Mouse (Mus musculus) C2C12 (cell line): ENCODE results near the gene Kctd21. TPM values are rescaled to one million over a fixed set of nuclear protein-coding genes. Genes with fewer than 3 reads are reported as not detected.

Experiments
- H3K27me3 ChIP-seq: one replicate; pipeline ENCODE4 v1.6.1; 2011; ENCODE audit not compliant: control insufficient read depth, insufficient read depth, insufficient read length
- H3K36me3 ChIP-seq: one replicate; pipeline ENCODE4 v1.6.1; 2011; ENCODE audit not compliant: control insufficient read depth, insufficient read depth
- H3K4me3 ChIP-seq: one replicate; pipeline ENCODE4 v1.5.1; 2011; ENCODE audit warnings: mild to moderate bottlenecking, control low read depth; ENCODE audit not compliant: poor library complexity, insufficient read depth, severe bottlenecking
- H3K79me2 ChIP-seq: one replicate; pipeline ENCODE4 v1.6.1; 2011; ENCODE audit not compliant: control insufficient read depth, insufficient read depth
- H3K79me3 ChIP-seq: one replicate; pipeline ENCODE4 v1.6.1; 2011; ENCODE audit warnings: low read depth, control low read depth
- H3ac ChIP-seq: one replicate; pipeline ENCODE3; 2011; ENCODE audit warnings: low read depth; ENCODE audit not compliant: control insufficient read depth, insufficient read length
- CEBPB ChIP-seq: IDR thresholded peaks from one replicate; pipeline ENCODE4 v1.6.1; 2011; ENCODE audit warnings: low read depth, mild to moderate bottlenecking, control low read depth, moderate library complexity
- CTCF ChIP-seq: IDR thresholded peaks from one replicate; pipeline ENCODE4 v1.5.1; 2011; ENCODE audit not compliant: control insufficient read depth, insufficient read depth, insufficient read length
- FOSL1 ChIP-seq: IDR thresholded peaks from one replicate; pipeline ENCODE4 v1.8.0; 2011; ENCODE audit warnings: mild to moderate bottlenecking, low read length; ENCODE audit not compliant: poor library complexity, insufficient read depth, severe bottlenecking
- MAX ChIP-seq: IDR thresholded peaks from one replicate; pipeline ENCODE4 v1.6.1; 2011; ENCODE audit warnings: mild to moderate bottlenecking, control low read depth
- MYOD1 ChIP-seq: IDR thresholded peaks from one replicate; pipeline ENCODE4 v1.6.1; 2011; ENCODE audit warnings: low read depth; ENCODE audit not compliant: control insufficient read depth, insufficient read length
- MYOG ChIP-seq: IDR thresholded peaks from one replicate; pipeline ENCODE4 v1.6.1; 2011; ENCODE audit not compliant: control insufficient read depth, insufficient read length; ENCODE audit errors: extremely low read depth
- USF1 ChIP-seq: IDR thresholded peaks from one replicate; pipeline ENCODE4 v1.6.1; 2011; ENCODE audit warnings: low read depth, mild to moderate bottlenecking, control low read depth, moderate library complexity
- polyA plus RNA-seq: library from polyadenylated mRNA; unstranded; fragments of >200 nt; fragmentation: generic; extraction: Trizol; gene quantifications from one replicate; pipeline ENCODE4 v1.2.1, GENCODE M21; 2012; ENCODE audit warnings: missing spikeins

Gene Kctd21
- polyA plus RNA-seq, 1 experiment: 0.77 TPM

DNA sequence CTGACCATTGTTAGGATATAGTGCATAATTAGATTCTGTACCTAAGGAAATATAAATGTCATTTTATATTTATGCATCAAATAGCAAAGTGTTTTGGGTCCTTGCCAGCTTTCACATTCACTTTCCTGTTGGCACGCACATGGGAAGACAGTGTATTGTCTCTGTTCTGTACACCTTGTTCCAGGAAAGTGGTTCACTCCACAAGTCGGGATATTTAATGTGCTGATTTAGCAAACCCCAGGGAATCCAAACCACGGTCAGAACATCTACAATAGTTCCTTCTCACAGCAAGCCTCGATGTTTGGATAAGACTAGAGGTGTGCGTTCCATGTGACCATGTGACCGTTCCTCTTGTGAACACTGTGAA, 59.9 kb downstream of the Kctd21 start:
- no peak for TF ChIP-seq MAX
- no peak for TF ChIP-seq CTCF
- no peak for TF ChIP-seq CEBPB
- TF ChIP-seq FOSL1: no peak
- TF ChIP-seq USF1: no peak
- TF ChIP-seq MYOG: no peak
- no peak for TF ChIP-seq MYOD1
- Histone ChIP-seq H3K79me3 (no peaks in the 10 kb centered on the region), H3K27me3 (no peaks in the 10 kb centered on the region), H3K36me3 (peaks cover 34% of the 10 kb centered on the region), H3K79me2 (no peaks in the 10 kb centered on the region), H3ac (no peak overlapping the region), H3K4me3 (no peak overlapping the region)

DNA sequence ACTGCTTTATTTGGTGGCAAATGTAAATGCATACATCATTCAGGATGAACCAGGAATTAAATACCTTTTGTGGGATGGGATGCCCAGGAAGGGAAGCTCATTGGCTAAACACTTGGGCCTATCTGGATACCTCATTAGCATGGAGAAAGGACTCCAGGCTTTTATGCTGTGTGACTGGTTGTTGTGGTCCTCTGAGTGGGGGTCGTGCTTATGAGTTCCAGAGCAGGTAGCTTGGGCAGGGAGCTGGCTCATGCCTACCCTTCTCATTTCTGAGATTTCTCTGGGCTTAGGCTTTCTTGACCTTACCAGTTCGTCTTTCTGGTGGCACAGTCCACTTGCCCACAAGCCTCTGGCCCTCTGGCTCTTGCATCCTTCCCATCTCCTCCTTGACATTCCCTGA, 62.2 kb downstream of the Kctd21 start:
- Histone ChIP-seq H3K79me2 (no peaks in the 10 kb centered on the region), H3K79me3 (no peaks in the 10 kb centered on the region), H3ac (no peak overlapping the region), H3K27me3 (no peaks in the 10 kb centered on the region), H3K36me3 (peaks cover 14% of the 10 kb centered on the region), H3K4me3 (no peak overlapping the region)
- TF ChIP-seq MAX (no peak), CTCF (no peak), MYOG (no peak), USF1 (no peak), MYOD1 (no peak), FOSL1 (no peak)

DNA sequence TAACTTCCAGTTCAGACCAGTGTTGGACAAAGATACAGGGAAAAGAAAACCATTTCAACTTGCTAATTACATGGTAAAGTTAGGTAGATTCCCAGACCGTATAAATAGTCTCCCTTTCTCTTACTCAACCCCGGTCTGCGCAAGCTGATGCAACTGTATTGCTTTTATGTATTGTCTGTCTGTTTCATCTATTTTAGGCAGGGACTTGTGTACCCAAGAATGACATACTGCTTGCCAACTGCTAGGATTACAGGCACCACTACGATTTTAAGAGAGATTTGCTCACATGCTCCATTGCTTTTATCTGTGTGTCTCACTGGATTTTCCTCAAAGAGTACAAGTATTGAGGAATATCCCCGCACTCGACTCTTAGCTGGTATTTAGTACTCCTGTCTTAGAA, 66.8 kb downstream of the Kctd21 start:
- H3K79me3 ChIP-seq: peaks cover 21% of the 10 kb centered on the region
- H3K4me3 ChIP-seq: no peak overlapping the region
- H3K36me3 ChIP-seq: no peaks in the 10 kb centered on the region
- H3K79me2 ChIP-seq: peaks cover 41% of the 10 kb centered on the region
- no peak overlapping the region for H3ac ChIP-seq
- no peaks in the 10 kb centered on the region for H3K27me3 ChIP-seq
- TF ChIP-seq CTCF (no peak), USF1 (no peak), MYOD1 (no peak), CEBPB (no peak), FOSL1 (no peak), MAX (no peak), MYOG (no peak)

Other genes starting within 250 kb of the Kctd21 start
- gene Usp35, start 307 bp upstream of the Kctd21 start, polyA plus RNA-seq: 1.1 TPM
- gene Alg8, start 39.3 kb downstream of the Kctd21 start, polyA plus RNA-seq: 22.3 TPM
- 209 TPM for gene Ndufc2, start 67.7 kb downstream of the Kctd21 start, polyA plus RNA-seq
- gene Thrsp, start 85.4 kb downstream of the Kctd21 start, polyA plus RNA-seq: not detected
- gene Kctd14, start 119.0 kb downstream of the Kctd21 start, polyA plus RNA-seq: not detected
- gene Ints4, start 148.6 kb downstream of the Kctd21 start, polyA plus RNA-seq: 24.2 TPM
- 14.1 TPM for gene Aamdc, start 247.2 kb downstream of the Kctd21 start, polyA plus RNA-seq
- gene Rsf1, start 247.6 kb downstream of the Kctd21 start, polyA plus RNA-seq: 3.6 TPM